In the genomic region with DNA sequence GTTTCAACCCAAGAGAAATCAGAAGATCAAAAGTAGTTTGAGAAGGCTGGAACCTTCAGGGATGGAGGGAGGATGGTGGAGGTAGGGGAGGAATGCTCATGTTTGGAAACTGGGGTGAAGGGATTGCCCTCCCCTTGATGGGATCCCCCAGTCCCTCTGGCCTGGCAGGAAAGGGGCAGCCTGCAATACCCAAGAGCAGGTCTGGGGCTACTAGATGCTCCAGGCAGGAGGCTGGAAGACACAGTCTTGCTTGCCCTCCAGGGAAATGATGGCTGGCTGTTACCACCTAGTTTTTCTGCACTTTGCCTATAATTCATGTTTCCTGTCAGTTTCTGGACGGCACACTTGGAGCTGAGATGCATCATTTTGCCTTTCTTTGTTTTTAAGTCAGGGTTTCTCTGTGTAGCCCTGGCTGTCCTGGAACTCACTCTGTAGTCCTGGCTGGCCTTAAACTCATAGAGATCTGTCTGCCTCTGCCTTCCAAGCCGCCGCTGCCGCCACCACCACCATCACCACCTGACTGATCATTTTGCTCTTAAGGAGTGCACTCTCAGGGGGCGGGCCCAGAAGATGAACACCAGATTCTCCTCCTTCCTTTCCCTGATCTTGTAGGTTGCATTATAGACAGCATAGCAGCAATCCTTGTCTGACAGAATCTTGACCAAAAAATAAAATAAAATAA, we compare ENCODE assay signal across 26 mouse cellular contexts. TPM values are rescaled to one million over a fixed set of nuclear protein-coding genes. Genes with fewer than 3 reads are reported as not detected.
DNase-seq lines count a peak whose midpoint lies in the region; ATAC-seq lines count a peak whose summit lies in the region.
"Had no signal": no experiment of that assay in that cellular context is flagged by ENCODE, and none has a peak within 500 bp of the region (broad histone marks: within the 10 kb centered on the region; RNA-seq: fewer than 3 reads in every experiment).

No protein-coding gene starts in this region.

- DNase-seq in heart, embryonic 10.5 days (ENCODE audit: low spot score), result peak; percentile 74
- peak; percentile 21 for DNase-seq in liver, embryonic 11.5 days (ENCODE audit: low spot score)
- no peak for DNase-seq in liver
- peak; percentile 28 for DNase-seq in 3T3-L1 (ENCODE audit: low read depth, low spot score)
- DNase-seq in limb, embryonic 10.5 days (ENCODE audit: low spot score), result peak; percentile 23
- no peak for DNase-seq in thymus, postnatal 4 days
- DNase-seq: adrenal gland, adult 8-10 months; adrenal gland, postnatal 14 days; adrenal gland, postnatal 36 days; B cell, adult 2 months; cerebellum, adult 11-12 months; cerebellum, adult 2 months; cerebellum, adult 9-10 months; cerebellum, postnatal 10 days; cerebellum, postnatal 25 days had no signal

- no peak overlapping the region for H3K9ac ChIP-seq in heart, embryonic 12.5 days
- H3K9ac ChIP-seq in liver, embryonic 11.5 days (ENCODE audit: low read depth, low read length), result no peak overlapping the region
- H3K9ac ChIP-seq: embryonic facial prominence, embryonic 12.5 days; forebrain, embryonic 13.5 days; forebrain, embryonic 15.5 days had no signal

- H3K27me3 ChIP-seq in heart, embryonic 10.5 days (ENCODE audit: insufficient read depth, poor library complexity, severe bottlenecking), result no peaks in the 10 kb centered on the region
- H3K27me3 ChIP-seq in heart, embryonic 12.5 days (replicated peaks), result no peaks in the 10 kb centered on the region
- H3K27me3 ChIP-seq in liver, embryonic 11.5 days (replicated peaks; ENCODE audit: control insufficient read depth, insufficient read depth, low read length), result no peaks in the 10 kb centered on the region
- no peaks in the 10 kb centered on the region for H3K27me3 ChIP-seq in limb, embryonic 10.5 days (ENCODE audit: low read depth, poor library complexity, severe bottlenecking)
- H3K27me3 ChIP-seq: CH12.LX; embryonic facial prominence, embryonic 12.5 days; forebrain, embryonic 13.5 days; forebrain, embryonic 15.5 days; Patski had no signal

- 87% methylated on average over 5 of the region's 5 CpGs for WGBS in heart, embryonic 10.5 days
- 85% methylated on average over 5 of the region's 5 CpGs for WGBS in heart, embryonic 12.5 days
- 80% methylated on average over 5 of the region's 5 CpGs for WGBS in liver, embryonic 11.5 days
- 89% methylated on average over 5 of the region's 5 CpGs for WGBS in limb, embryonic 10.5 days

- no peaks in the 10 kb centered on the region for H3K4me1 ChIP-seq in heart, embryonic 10.5 days
- H3K4me1 ChIP-seq in heart, embryonic 12.5 days (replicated peaks), result peaks cover 2% of the 10 kb centered on the region; the same call in 1 of the 2 replicates
- H3K4me1 ChIP-seq in liver, embryonic 11.5 days (replicated peaks; ENCODE audit: control insufficient read depth, insufficient read depth, low read length), result no peaks in the 10 kb centered on the region
- H3K4me1 ChIP-seq in limb, embryonic 10.5 days, result no peaks in the 10 kb centered on the region
- H3K4me1 ChIP-seq: forebrain, embryonic 13.5 days; forebrain, embryonic 15.5 days had no signal

- no peak overlapping the region for H3K4me3 ChIP-seq in heart, embryonic 10.5 days
- H3K4me3 ChIP-seq in heart, embryonic 12.5 days, result no peak overlapping the region
- H3K4me3 ChIP-seq in liver, embryonic 11.5 days (ENCODE audit: low read depth, low read length), result no peak overlapping the region
- H3K4me3 ChIP-seq in limb, embryonic 10.5 days, result no peak overlapping the region
- H3K4me3 ChIP-seq: embryonic facial prominence, embryonic 10.5 days; embryonic facial prominence, embryonic 12.5 days; forebrain, embryonic 13.5 days; forebrain, embryonic 15.5 days had no signal

- no peaks in the 10 kb centered on the region for H3K9me3 ChIP-seq in heart, embryonic 10.5 days
- H3K9me3 ChIP-seq in heart, embryonic 12.5 days (replicated peaks), result no peaks in the 10 kb centered on the region
- H3K9me3 ChIP-seq in liver, embryonic 11.5 days (ENCODE audit: control insufficient read depth, low read length), result no peaks in the 10 kb centered on the region
- no peaks in the 10 kb centered on the region for H3K9me3 ChIP-seq in limb, embryonic 10.5 days (replicated peaks)
- H3K9me3 ChIP-seq: embryonic facial prominence, embryonic 10.5 days; embryonic facial prominence, embryonic 12.5 days; forebrain, embryonic 13.5 days; forebrain, embryonic 15.5 days; G1E had no signal

- no peak for ATAC-seq in heart, embryonic 12.5 days (ENCODE audit: insufficient number of reproducible peaks, low FRiP score)
- no peak for ATAC-seq in liver, embryonic 11.5 days (replicated peaks; ENCODE audit: low FRiP score)
- ATAC-seq: activated CD4-positive, CD25-positive, alpha-beta regulatory T cell, adult 4 months; CD4-positive, CD25-positive, alpha-beta regulatory T cell, adult 4 months; forebrain, embryonic 13.5 days; forebrain, embryonic 15.5 days; Patski had no signal

- H3K4me2 ChIP-seq in heart, embryonic 12.5 days, result no peak overlapping the region
- no peak overlapping the region for H3K4me2 ChIP-seq in liver, embryonic 11.5 days
- H3K4me2 ChIP-seq: embryonic facial prominence, embryonic 12.5 days; forebrain, embryonic 13.5 days; forebrain, embryonic 15.5 days had no signal

- no peaks in the 10 kb centered on the region for H3K36me3 ChIP-seq in heart, embryonic 10.5 days
- H3K36me3 ChIP-seq in heart, embryonic 12.5 days, result no peaks in the 10 kb centered on the region
- no peaks in the 10 kb centered on the region for H3K36me3 ChIP-seq in liver, embryonic 11.5 days (ENCODE audit: control insufficient read depth, insufficient read depth, low read length)
- H3K36me3 ChIP-seq in limb, embryonic 10.5 days, result no peaks in the 10 kb centered on the region
- H3K36me3 ChIP-seq: embryonic facial prominence, embryonic 10.5 days; embryonic facial prominence, embryonic 12.5 days; forebrain, embryonic 15.5 days; G1E had no signal

- no peak overlapping the region for H3K27ac ChIP-seq in heart, embryonic 10.5 days
- no peak overlapping the region for H3K27ac ChIP-seq in heart, embryonic 12.5 days (ENCODE audit: poor library complexity, severe bottlenecking)
- no peak overlapping the region for H3K27ac ChIP-seq in liver, embryonic 11.5 days (ENCODE audit: low read depth, low read length)
- no peak overlapping the region for H3K27ac ChIP-seq in limb, embryonic 10.5 days
- H3K27ac ChIP-seq: embryonic facial prominence, embryonic 10.5 days; embryonic facial prominence, embryonic 12.5 days; forebrain, embryonic 13.5 days; forebrain, embryonic 15.5 days had no signal

RNA-seq across cellular contexts. Expression of a gene that starts 40.1 kb away (rescaled TPM):
- polyA plus RNA-seq in heart, embryonic 10.5 days (2016; fragmentation: Nextera tagmentation; extraction: Ambion mirVana), result 159 and 166 TPM in 2 replicates
- 184 and 192 TPM in 2 replicates for polyA plus RNA-seq in heart, embryonic 12.5 days (2016; fragmentation: Nextera tagmentation; extraction: Ambion mirVana)
- polyA plus RNA-seq in liver, embryonic 11.5 days (2014; fragmentation: Nextera tagmentation; extraction: Ambion mirVana), result 142 and 156 TPM in 2 replicates
- 141 and 143 TPM in 2 replicates for polyA plus RNA-seq in limb, embryonic 10.5 days (2016; fragmentation: Nextera tagmentation; extraction: Ambion mirVana)

RNA-seq across cellular contexts. Expression of a gene that starts 53.1 kb away (rescaled TPM):
- polyA plus RNA-seq in heart, embryonic 10.5 days (2016; fragmentation: Nextera tagmentation; extraction: Ambion mirVana), result 0.23 TPM in 1 of 2 replicates, not detected in the other
- polyA plus RNA-seq in heart, embryonic 12.5 days (2016; fragmentation: Nextera tagmentation; extraction: Ambion mirVana), result 0.26 TPM in 1 of 2 replicates, not detected in the other
- polyA plus RNA-seq in liver, embryonic 11.5 days (2014; fragmentation: Nextera tagmentation; extraction: Ambion mirVana), result 0.21 and 0.43 TPM in 2 replicates
- not detected in 2 replicates for polyA plus RNA-seq in limb, embryonic 10.5 days (2016; fragmentation: Nextera tagmentation; extraction: Ambion mirVana)
- polyA plus RNA-seq: forebrain, embryonic 11.5 days; G1E had no signal

Comparison
In these comparisons a context has a peak if more than half of its experiments do, and no peak if none do; other contexts are left out.
1. DNase-seq: peak in heart, embryonic 10.5 days (single experiment), liver, embryonic 11.5 days (single experiment), 3T3-L1 (single experiment) and limb, embryonic 10.5 days (single experiment); none in liver (single experiment) and thymus, postnatal 4 days (single experiment).